Mouse (Mus musculus) gastrocnemius, adult 2 months (tissue): ENCODE measurements around the gene Ankrd23. TPM values are rescaled to one million over a fixed set of nuclear protein-coding genes. Genes with fewer than 3 reads are reported as not detected.
"Not testable (repeated sequence)": the region's sequence is repeated elsewhere in the genome, so short reads cannot be mapped to it uniquely, and the experiment has no call there.

Source experiments
- DNase-seq: peaks from one replicate; pipeline ENCODE4 v3.0.0; 2022
- H3K27ac ChIP-seq: fragments of 200-600 bp; 2 replicates; pipeline ENCODE4 v1.8.1; 2022; ENCODE audit warnings: mild to moderate bottlenecking
- H3K4me3 ChIP-seq: fragments of 200-600 bp; 2 replicates; pipeline ENCODE4 v1.8.1; 2022; ENCODE audit warnings: mild to moderate bottlenecking, moderate library complexity
- CTCF ChIP-seq: fragments of 200-600 bp; IDR thresholded peaks from 2 replicates; pipeline ENCODE4 v1.8.1; 2022; ENCODE audit warnings: antibody characterized with exemption, mild to moderate bottlenecking, moderate library complexity
- intact Hi-C: fragments of 180-260 bp; cut with DNase I; formaldehyde crosslinking; loops from one replicate; pipeline ENCODE4 v1.15.1; 2025
- long read RNA-seq, 2 experiments: library from polyadenylated mRNA; stranded (forward); transcript quantifications; one replicate each; pipeline ENCODE4 v2.0.0; 2021
- total RNA-seq, 2 experiments: library from RNA; stranded (reverse); gene quantifications; 2 replicates each; pipeline ENCODE4 v1.2.3; 2021

Ankrd23 gene
- total RNA-seq = 1,000 to 10,000 TPM; 1,971 to 4,216 TPM
- long read RNA-seq, experiment 1, transcript Ankrd23-201 (9 exons, 1,964 nt) = major isoform, 3,371 of 4,244 reads
- long read RNA-seq, experiment 1, transcript Ankrd23-204 (8 exons, 1,073 nt) = minor isoform, 23 of 4,244 reads
- long read RNA-seq, experiment 1, partial matches to known transcripts = 301 of 4,244 reads
- long read RNA-seq, experiment 1, other reads (novel, unspliced or antisense) = 549 of 4,244 reads
- long read RNA-seq, experiment 2, transcript Ankrd23-204 (8 exons, 1,073 nt) = minor isoform, 16 of 2,974 reads
- long read RNA-seq, experiment 2, transcript Ankrd23-201 (9 exons, 1,964 nt) = major isoform, 2,422 of 2,974 reads
- long read RNA-seq, experiment 2, partial matches to known transcripts = 199 of 2,974 reads
- long read RNA-seq, experiment 2, other reads (novel, unspliced or antisense) = 337 of 2,974 reads

GRCm38 (mm10) chr1:36536783-36537182, at the start of gene Ankrd23:
Gene Ankrd23 (minus strand): TSS chr1:36536883.
- DNase-seq, intact Hi-C loops: not testable (repeated sequence)
- Histone ChIP-seq H3K27ac (peak within 1 kb of the TSS; percentile 91), H3K4me3 (peak within 1 kb of the TSS; percentile 74)

GRCm38 (mm10) chr1:36586288-36586687, 49.6 kb upstream of the Ankrd23 start:
- Histone ChIP-seq H3K27ac (no peak overlapping the region; the same call in 1 of the 2 replicates), H3K4me3 (no peak overlapping the region)
- intact Hi-C loops = no loop called here
- no peak for DNase-seq
- TF ChIP-seq CTCF = no peak

GRCm38 (mm10) chr1:36583408-36584116, 46.9 kb upstream of the Ankrd23 start:
- no peak for DNase-seq
- Histone ChIP-seq H3K4me3 (no peak overlapping the region), H3K27ac (no peak overlapping the region)
- no peak for TF ChIP-seq CTCF
- intact Hi-C loops = no loop called here

- TF ChIP-seq CTCF = no peak
- H3K27ac ChIP-seq = peak overlapping the region; percentile 83
- intact Hi-C loops = no loop called here
- no peak overlapping the region for H3K4me3 ChIP-seq
- no peak for DNase-seq
Measured at GRCm38 (mm10) chr1:36582211-36582610, 45.5 kb upstream of the Ankrd23 start.

DNA sequence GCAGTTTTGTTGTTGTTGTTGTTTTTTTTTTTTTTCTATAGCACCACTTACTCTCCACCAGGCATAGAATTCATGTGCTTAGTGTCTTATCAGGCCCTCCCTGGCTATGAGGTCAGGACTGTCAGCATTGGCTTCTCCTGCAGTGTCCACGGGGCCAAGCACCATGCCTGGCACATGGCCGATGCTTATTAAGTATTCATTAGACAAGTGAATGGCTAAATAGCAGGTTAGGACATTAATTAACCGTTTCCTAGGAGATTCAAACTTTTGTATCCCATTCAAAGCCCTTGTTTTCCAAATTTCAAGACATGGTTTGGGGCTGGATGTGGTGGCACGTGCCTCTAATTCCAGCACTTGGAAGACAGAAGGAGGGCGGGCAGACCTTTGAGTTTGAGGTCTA, 44.6 kb upstream of the Ankrd23 start:
- TF ChIP-seq CTCF = no peak
- Histone ChIP-seq H3K4me3 (no peak overlapping the region), H3K27ac (peak overlapping the region; percentile 83)
- DNase-seq = no peak
- intact Hi-C loops = no loop called here

DNA sequence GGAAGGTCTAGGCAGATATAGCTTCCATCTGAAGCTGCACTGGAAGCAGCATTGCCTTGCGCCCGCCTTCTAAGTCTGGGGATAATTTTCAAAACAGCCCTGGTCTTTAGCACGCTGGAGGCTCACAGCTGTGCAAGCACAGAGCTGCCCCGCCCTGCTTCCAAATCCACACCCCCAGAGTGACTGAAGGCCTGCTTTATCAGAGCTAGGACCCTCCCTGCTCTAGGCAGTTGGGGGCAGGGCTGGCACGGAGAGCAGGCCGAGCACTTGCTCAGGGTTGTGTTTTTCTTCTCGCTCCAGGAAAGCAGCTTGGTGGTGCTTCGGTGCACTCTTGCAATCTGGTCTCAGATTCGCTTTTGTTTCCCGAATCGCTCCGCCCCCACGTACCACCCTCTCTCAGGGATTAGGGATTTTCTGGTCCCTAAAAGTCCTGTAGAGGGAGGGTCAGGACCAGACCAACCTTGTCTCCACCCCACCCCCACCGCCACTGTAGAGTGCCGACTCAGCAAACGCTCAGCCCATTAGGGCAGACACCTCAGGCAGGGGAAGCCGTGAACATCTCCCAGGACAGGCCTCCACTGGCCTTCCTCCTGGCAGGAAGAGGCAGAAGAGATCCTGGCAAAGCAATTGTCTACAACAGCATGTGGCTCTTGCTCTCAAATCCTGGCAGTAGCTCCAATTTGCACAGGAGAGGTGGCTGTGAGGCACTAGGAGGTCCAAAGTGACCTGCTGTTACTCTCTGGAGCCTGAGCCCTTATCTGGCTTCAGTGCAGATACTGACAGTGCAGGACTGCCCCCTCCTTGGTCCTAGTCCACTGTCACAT, 43.9 kb upstream of the Ankrd23 start:
- Histone ChIP-seq H3K27ac (peak overlapping the region; percentile 83), H3K4me3 (peak overlapping the region; percentile 53)
- DNase-seq = peak; percentile 77
- TF ChIP-seq CTCF = no peak
- intact Hi-C loops = no loop called here

DNA sequence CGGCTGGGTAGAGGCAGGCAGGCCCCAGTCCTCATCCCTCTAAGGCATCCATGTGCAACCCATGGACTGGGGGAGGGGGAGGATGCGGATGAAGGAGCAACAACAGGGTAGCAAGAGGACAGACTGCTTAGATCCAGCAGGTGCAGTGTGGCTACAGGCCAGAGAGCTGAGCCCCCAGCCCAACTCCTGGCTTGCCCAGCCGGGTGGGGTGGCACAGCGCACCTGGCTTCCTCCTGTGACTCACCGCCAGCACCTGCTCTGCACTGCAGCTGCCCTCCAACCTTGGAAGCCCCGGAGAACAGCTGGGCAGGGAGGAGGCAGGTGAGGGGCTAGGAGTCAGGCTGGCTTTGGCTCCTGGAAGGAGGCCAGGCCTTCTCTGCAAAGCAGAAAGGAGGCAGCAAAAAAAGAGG, 43.3 kb upstream of the Ankrd23 start:
- Histone ChIP-seq H3K27ac (peak overlapping the region; percentile 83), H3K4me3 (peak overlapping the region; percentile 53)
- intact Hi-C loops = no loop called here
- no peak for TF ChIP-seq CTCF
- DNase-seq = no peak

DNA sequence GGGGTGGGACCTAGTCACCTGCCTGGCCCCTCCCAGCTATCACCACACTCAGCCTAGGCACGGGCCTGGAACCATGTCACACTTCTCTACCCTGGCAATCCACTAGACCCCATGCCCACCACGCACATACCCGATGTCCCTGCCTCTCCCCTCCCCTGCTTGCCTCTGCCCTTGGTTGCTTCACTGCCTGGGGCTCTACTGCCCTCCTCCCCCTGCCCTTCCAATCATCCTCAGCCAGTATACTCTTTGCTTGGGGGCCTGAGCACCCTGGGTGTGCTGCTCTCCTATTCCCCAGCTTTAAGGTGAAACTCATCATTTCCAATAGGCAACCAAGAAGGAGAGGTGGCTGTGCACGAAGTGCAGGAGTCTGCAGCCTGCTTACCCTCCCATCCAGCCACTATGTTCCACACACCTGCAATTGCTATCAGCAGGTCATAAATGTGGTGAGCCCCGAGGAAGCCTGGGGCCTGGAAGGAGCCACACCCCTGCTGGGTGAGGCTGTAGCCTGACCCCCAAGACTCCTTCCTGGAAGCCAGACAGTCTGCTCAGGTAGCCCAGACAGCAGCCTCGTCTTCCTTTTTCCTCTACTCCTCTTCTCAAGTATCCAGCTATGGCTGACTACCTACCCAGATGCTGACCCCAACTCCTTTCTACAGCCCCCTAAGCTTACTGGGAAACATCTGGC, 40.5 kb upstream of the Ankrd23 start:
- intact Hi-C loops = no loop called here
- DNase-seq = no peak
- H3K27ac ChIP-seq = peak overlapping the region; percentile 51; the same call in 1 of the 2 replicates
- no peak for TF ChIP-seq CTCF
- no peak overlapping the region for H3K4me3 ChIP-seq

GRCm38 (mm10) chr1:36575347-36575746, 38.7 kb upstream of the Ankrd23 start:
- TF ChIP-seq CTCF = no peak
- intact Hi-C loops = no loop called here

DNA sequence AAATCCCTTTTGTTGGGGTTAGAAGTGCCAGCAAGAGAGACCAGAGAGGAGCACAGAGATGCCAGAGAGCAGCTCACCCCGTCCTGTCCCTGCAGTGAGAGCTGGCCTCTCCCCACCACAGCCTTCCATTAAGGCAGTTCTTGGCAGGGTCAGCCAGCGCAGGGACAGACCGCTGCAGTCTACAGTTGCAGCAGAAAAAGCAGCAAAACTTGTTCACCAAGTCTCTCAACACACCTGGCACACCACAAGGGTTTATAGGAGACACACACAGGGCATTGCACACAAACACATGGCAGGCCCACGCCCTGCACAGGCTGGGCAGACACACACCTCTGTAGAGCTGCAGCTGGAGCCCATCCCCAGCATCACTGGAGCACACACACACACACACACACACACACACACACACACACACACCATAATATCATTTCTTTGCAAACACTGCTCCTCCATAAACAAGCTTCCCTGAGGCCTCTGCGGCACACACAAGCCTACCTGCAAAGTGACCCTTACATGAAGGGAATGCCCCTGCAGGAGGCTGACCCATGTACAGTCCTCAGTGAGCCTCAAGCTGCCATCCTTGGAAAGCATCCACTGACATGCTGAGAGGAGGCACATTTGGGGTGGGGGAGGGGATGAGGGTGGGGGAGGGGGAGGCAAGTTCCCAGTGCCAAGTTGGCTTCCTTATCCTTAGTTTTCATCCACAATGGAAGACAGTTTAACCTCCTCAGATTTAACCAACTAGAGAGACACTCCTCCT, 37.7 kb upstream of the Ankrd23 start:
- no peak for TF ChIP-seq CTCF
- no peak overlapping the region for H3K4me3 ChIP-seq
- intact Hi-C loops = no loop called here
- no peak for DNase-seq
- H3K27ac ChIP-seq = peak overlapping the region; percentile 82

More at GRCm38 (mm10) chr1:36575347-36575746, 38.7 kb upstream of the Ankrd23 start:
- H3K4me3 ChIP-seq = no peak overlapping the region
- peak overlapping the region; percentile 51 for H3K27ac ChIP-seq
- DNase-seq = peak; percentile 54

- Histone ChIP-seq H3K4me3 (no peak overlapping the region; the same call in 1 of the 2 replicates), H3K27ac (peak overlapping the region; percentile 82)
- intact Hi-C loops = no loop called here
- DNase-seq = peak; percentile 53
- no peak for TF ChIP-seq CTCF
Measured at GRCm38 (mm10) chr1:36573524-36573923, 36.8 kb upstream of the Ankrd23 start.
